Mouse (Mus musculus) CH12.LX (cell line): Measurements from ENCODE around the gene Kidins220.

Source experiments
- CTCF ChIP-seq, 2 experiments: IDR thresholded peaks in 1 of 2; conservative IDR thresholded peaks in 1 of 2; 2 replicates each; pipeline ENCODE4 v1.5.1; 2011 to 2012; ENCODE audit warnings: low read depth in 2 of 2, low read length in 2 of 2, improper control_type of control experiment in 1 of 2, inconsistent platforms in 1 of 2, mild to moderate bottlenecking in 1 of 2, moderate library complexity in 1 of 2
- EP300 ChIP-seq: IDR thresholded peaks from 2 replicates; pipeline ENCODE4 v1.6.1; 2011; ENCODE audit warnings: low read length, improper control_type of control experiment
- MAX ChIP-seq: IDR thresholded peaks from 2 replicates; pipeline ENCODE4 v1.6.1; 2011; ENCODE audit warnings: low read length, improper control_type of control experiment
- NELFE ChIP-seq: IDR thresholded peaks from 2 replicates; pipeline ENCODE4 v1.6.1; 2011; ENCODE audit warnings: low read depth, low read length, improper control_type of control experiment
- RAD21 ChIP-seq: IDR thresholded peaks from 2 replicates; pipeline ENCODE4 v1.6.1; 2011; ENCODE audit warnings: low read depth, mild to moderate bottlenecking, low read length, improper control_type of control experiment, moderate library complexity
- RCOR1 ChIP-seq: conservative IDR thresholded peaks from 2 replicates; pipeline ENCODE4 v1.6.1; 2012; ENCODE audit warnings: low read depth, mild to moderate bottlenecking, inconsistent platforms, low read length, improper control_type of control experiment

DNA sequence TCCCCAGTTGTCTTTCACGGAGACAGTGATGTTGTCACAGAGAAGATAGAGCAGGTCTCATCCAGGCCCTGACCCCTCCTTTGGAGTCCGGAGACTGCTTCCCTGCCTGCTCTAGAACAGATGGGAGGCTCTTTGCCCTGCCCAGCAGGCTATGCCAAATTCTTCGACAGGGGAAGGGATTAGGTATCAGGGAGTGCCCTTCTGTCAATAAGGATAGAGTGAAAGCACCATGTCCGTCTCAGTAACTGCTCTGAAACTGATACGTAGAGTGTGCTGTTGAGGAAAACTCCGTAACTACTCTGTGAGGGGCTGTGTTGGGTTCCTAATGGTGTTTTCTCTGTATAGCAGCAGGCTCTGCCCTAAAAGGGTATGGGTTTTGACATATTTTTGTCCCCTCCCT lies 42.6 kb upstream of the Kidins220 start:
- TF ChIP-seq EP300 (no peak), RCOR1 (no peak), MAX (no peak), RAD21 (no peak), CTCF (conservative IDR thresholded peaks at IDR 0.05 in 1 of 2, IDR thresholded peaks at IDR 0.05 in 1 of 2; ENCODE audit: low read depth in 2 of 2, low read length in 2 of 2) (no peak), NELFE (no peak)
